Mouse (Mus musculus) embryo, embryonic 11 days (tissue): ENCODE measurements around the gene Gm13288.
"Not testable (repeated sequence)": the region's sequence is repeated elsewhere in the genome, so short reads cannot be mapped to it uniquely, and the experiment has no call there.

ENCODE experiments used
- DNase-seq: peaks from one replicate; pipeline ENCODE4 v3.0.0-alpha.2; 2015

Gene Gm13288

DNA sequence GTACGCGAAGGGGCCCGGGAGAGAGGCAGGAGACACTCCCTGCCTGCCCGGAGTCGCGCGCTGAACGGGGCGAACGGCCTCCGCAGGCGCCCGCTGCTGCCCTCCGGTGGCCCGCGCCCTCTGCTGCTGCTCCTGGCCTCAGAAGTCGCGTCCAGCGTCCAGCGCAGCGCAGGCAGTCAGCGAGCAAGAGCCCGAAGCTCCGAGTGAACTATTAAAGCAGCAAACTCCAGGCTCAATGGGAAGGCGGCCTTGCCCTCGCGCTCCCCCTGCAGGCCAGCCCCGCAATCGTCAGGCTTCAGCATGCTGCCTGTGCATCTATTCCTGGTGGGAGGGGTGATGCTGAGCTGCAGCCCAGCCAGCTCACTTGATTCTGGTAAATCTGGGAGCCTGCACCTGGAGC lies 2.4 kb upstream of the Gm13288 start, which contains the start of gene Gm13287:
Gm13287 (plus strand) TSS at position 301 of the 400 bp plus-strand sequence.
- DNase-seq = not testable (repeated sequence)

DNA sequence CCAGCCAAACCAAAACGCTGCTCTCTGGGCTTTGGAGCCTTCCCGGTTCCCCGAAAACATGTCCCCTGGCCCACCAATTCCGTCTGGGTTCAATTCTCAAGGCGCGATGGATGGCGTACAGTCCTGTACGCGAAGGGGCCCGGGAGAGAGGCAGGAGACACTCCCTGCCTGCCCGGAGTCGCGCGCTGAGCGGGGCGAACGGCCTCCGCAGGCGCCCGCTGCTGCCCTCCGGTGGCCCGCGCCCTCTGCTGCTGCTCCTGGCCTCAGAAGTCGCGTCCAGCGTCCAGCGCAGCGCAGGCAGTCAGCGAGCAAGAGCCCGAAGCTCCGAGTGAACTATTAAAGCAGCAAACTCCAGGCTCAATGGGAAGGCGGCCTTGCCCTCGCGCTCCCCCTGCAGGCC lies 430 bp downstream of the Gm13288 start:
- not testable (repeated sequence) for DNase-seq

DNA sequence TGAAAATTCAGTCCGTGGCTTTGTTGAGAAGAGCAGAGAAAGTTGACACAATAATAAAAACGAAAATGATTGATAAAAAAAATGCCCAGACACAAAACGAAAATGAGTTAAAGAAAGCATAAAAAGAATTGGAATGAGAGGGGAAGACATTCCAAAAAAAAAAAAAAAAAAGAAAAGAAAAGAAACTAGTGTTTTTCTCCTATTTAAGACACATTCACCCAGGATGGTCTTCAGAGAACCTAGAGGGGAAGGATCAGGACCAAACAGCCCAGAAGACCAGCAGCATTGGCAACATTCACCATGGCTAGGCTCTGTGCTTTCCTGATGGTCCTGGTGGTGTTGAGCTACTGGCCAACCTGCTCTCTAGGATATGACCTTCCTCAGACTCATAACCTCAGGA lies 10.6 kb downstream of the Gm13288 start, which contains the start of gene Ifna7:
Ifna7 (plus strand) TSS at position 301 of the 400 bp plus-strand sequence.
- no peak for DNase-seq

DNA sequence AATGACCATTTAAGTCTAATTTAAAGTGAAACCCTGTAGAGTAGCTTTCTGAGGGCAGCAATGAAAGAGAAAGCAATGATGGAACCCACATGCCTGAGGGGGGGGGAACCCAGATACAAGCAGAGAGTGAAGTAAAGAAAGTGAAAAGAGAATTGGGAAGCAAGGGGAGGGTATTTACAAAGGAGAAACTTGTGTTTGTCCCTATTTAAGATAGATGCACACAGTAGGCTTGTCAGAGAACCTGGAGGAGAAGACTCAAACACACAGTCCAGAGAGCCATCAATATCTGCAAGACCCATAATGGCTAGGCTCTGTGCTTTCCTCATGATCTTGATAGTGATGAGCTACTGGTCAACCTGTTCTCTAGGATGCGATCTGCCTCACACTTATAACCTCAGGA lies 14.3 kb downstream of the Gm13288 start, which contains the start of gene Ifna11:
Ifna11 (plus strand) TSS at position 301 of the 400 bp plus-strand sequence.
- DNase-seq = no peak

DNA sequence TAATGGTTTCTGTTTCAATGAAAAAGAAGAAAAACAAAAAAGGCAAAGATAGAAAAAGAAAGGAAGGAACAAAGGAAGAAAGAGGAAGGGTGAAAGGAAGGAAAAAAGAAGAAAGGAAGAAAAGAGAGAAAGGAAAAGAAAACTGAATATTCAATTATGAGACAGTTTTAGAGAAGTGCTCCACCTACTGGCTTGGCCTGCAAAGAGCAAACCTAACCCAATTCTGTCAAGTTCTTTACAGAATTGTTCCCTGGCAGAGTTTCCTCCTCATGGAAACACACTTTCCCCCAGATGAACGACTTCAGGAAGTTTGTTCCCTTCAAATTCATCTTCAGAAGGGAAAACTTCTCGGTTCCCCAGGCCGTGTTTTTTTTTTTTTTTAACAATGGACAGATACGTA lies 17.7 kb downstream of the Gm13288 start:
- DNase-seq = peak; percentile 37

DNA sequence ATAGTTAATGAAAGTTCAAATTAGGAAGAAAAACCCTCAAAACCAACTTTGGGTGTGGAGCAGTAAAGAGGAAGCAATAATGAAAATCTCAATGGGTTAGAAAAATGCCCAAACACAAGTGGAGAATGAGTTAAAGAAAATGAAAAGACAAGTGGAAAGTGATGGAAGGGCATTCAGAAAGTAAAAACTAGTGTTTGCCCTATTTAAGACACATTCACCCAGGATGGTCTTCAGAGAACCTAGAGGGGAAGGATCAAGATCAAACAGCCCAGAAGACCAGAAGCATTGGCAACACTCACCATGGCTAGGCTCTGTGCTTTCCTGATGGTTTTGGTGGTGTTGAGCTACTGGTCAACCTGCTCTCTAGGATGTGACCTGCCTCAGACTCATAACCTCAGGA lies 21.8 kb downstream of the Gm13288 start, which contains the start of gene Ifna6:
Ifna6 (plus strand) TSS at position 301 of the 400 bp plus-strand sequence.
- not testable (repeated sequence) for DNase-seq

DNA sequence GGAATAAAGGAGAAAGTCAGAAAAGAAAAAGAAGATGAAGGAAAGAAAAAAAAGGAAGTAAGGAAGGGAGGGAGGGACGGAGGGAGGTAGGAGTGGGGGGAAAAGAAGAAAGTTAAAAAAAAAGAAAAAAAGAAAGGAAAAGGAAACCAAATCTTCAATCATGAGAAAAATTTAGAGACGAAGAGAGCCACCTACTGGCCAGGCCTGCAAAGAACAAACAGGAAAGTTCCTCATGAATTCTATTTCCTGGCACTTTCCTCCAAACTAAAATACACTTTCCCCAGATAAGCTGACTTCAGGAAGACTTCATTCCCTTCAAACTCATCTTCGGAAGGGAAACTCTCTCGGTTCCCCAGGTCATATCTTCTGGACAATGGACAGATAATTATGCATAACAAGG lies 25.2 kb downstream of the Gm13288 start:
- DNase-seq = peak; percentile 39

DNA sequence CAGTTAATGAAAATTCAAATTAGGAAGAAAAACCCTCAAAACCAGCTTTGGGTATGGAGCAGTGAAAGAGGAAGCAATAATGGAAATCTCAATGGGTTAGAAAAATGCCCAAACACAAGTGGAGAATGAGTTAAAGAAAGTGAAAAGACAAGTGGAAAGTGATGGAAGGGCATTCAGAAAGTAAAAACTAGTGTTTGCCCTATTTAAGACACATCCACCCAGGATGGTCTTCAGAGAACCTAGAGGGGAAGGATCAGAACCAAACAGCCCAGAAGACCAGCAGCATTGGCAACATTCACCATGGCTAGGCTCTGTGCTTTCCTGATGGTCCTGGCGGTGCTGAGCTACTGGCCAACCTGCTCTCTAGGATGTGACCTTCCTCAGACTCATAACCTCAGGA lies 29.9 kb downstream of the Gm13288 start, which contains the start of gene Ifna5:
Ifna5 (plus strand) TSS at position 301 of the 400 bp plus-strand sequence.
- not testable (repeated sequence) for DNase-seq

DNA sequence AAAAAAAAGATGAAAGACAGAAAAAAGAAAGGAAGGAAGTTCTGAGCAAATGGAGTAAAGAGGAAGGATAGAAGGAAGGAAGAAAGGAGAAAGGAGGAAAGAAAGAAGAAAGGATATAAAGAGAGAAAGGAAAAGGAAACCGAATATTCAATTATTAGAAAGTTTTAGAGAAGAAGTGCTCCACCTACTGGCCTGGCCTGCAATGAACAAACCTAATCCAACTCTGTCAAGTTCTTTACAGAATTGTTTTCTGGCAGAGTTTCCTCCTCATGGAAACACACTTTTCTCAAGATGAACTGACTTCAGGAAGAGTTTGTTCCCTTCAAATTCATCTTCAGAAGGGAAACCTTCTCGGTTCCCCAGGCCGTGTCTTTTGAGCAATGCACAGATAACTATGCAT lies 33.5 kb downstream of the Gm13288 start:
- DNase-seq = peak; percentile 28

DNA sequence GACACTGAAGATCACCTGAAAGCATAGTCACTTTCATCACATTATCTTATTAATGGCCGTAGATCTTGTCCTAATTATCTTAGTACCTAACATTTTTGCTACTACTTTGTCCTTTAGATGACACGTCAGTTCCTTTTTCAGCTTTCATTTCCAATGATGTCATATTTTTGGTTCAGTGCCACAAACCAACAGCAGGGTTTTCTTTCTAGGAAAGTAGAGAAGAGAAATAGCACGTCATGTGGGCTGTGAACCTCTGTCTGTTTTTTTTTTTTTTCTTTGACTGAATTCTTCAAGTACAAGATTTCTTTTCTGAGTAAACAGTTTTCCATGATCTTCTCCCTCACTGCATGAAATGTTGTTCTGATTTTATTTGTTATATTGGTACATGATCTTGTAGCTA lies 34.7 kb downstream of the Gm13288 start:
- no peak for DNase-seq

DNA sequence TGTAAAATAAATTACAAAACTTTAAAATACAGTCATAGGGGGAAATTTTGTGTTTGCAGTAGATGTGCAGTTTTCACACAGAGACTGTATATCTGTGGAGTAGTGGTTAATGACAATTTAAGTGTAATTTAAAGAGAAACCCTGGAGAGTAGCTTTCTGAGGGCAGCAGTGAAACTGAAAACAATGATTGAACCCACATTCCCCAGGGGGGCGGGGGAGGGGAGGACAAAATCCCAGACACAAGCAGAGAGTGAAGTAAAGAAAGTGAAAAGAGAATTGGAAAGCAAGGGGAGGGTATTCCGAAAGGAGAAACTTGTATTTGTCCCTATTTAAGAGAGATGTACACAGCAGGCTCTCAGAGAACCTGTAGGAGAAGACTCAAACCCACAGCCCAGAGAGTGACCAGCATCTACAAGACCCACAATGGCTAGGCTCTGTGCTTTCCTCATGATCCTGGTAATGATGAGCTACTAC lies 36.1 kb downstream of the Gm13288 start, which contains the start of gene Ifna4:
Ifna4 (plus strand) TSS at position 424 of the 474 bp plus-strand sequence.
- DNase-seq = no peak

DNA sequence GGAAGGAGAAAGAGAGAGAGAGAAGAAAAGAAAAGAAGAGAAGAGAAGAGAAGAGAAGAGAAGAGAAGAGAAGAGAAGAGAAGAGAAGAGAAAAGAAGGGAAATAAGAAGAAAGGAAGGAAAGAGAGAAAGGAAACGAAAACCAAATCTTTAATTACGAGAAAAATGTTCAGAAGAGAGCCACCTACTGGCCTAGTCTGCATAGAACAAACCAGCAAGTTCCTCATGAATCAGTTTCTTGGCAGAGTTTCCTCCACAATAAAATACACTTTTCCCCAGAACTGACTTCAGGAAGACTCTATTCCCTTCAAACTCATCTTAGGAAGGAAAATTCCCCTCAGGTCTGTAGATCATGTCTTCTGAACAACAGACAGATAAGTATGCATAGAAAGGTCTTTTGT lies 40.0 kb downstream of the Gm13288 start:
- DNase-seq = no peak

DNA sequence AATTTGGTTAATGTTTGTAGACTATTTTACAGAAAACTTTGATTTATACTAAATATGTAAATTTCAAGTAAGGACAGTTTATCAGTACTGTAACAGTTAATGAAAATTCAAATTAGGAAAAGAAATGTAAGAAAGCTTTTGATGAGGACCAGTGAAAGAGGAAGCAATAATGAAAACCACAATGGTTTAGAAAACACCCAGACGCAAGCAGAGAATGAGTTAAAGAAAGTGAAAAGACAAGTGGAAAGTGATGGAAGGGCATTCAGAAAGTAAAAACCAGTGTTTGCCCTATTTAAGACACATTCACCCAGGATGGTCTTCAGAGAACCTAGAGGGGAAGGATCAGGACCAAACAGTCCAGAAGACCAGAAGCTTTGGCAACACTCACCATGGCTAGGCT lies 44.4 kb downstream of the Gm13288 start, which contains the start of gene Ifna1:
Ifna1 (plus strand) TSS at position 390 of the 400 bp plus-strand sequence.
- no peak for DNase-seq

DNA sequence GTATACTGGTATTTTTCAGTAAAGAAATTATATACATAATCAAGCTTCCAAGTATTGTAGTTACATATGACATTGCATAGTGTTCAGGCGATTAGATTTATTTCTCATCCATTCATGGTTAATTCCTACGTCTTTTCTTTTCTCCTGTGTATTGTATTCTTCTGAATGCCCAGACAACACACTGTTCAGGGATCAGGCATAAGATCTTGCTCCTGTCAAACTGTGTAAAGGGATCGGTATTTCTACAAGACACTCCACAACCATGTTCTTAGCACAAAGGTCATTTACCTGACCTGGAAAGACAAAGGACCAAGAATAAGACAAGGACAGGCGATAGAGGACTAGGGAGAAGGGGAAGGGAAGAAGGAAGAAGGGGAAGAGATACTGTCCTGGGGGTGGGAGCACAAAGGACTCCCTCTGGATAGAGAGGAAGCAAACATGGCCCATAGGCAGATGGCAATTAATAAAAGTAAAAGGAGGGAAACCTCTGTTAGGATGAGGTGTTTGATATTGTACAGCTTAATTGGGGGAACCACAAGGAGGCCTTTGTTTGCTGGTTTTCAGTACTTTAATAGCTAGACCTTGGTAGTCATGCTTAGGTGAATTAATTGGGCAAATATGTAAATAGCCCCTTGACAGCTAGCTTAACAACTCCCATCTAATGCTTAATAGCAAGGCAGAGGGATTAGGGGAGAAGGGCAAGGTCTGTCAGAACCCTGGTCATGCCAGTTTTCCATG lies 45.9 kb downstream of the Gm13288 start:
- DNase-seq = no peak
